Mouse (Mus musculus): ENCODE results near the gene Gm47996.
"Not testable (repeated sequence)": the region's sequence is repeated elsewhere in the genome, so short reads cannot be mapped to it uniquely, and the experiment has no call there.

DNA sequence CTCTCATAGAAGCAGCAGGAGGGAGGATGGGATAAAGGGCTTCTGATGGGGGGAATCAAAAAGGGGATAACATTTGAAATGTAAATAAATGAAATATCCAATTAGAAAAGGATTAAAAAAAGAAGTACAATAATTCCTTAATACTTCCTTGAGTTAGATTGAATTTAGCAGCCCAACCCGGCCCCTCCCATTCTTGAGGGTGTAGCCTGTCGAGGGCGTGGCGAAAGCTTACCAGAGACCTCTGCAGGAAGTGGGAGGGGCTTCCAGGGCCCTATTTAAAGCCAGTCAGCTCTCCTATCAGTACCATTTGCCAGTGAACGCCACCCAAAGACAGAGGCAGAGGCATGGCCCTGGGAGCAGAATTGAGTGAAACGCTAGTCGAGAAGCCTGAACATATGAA, 27.7 kb upstream of the Gm47996 start, which contains the start of gene Gm47985:
- TF ChIP-seq POLR2A (IDR thresholded peaks at IDR 0.05; ENCODE audit: low read depth, low read length); CTCF (IDR thresholded peaks at IDR 0.05; ENCODE audit: extremely low read depth, insufficient read depth, insufficient read length, insufficient replicate concordance): not testable (repeated sequence)

All from spleen, adult 2 months (tissue).